Mouse (Mus musculus) cerebellum, adult 2 months (tissue): ENCODE results near the gene Kcnj12.

ENCODE experiments used
- CTCF ChIP-seq: fragments of 200-500 bp; IDR thresholded peaks from 2 replicates; pipeline ENCODE4 v1.5.1; 2011; ENCODE audit warnings: low read depth, mild to moderate bottlenecking, control low read depth, low read length, moderate library complexity, borderline replicate concordance; ENCODE audit not compliant: insufficient read depth
- POLR2A ChIP-seq: fragments of 200-500 bp; IDR thresholded peaks from 2 replicates; pipeline ENCODE4 v1.6.1; 2011; ENCODE audit warnings: low read length, control low read depth, borderline replicate concordance; ENCODE audit not compliant: insufficient read depth

DNA sequence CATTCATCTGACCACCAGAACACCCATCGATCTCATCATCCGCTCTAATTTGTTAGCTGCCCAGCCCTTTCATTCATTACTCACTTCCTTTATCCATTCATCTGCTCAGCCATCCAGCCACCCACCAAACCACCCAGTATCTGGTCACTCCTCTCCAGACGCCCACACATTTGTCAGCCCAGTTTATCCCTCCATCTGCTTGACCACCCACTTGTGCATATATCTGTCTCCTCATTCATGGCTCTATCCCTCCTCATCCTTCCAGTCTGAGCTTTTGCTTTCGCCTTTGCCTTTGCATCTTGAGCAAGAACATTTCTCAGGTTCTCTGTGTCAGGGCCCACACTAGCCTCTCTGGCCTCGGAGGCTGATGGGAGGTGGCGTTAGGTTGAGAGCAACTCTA, 41.1 kb downstream of the Kcnj12 start:
- TF ChIP-seq POLR2A (no peak), CTCF (no peak)
